Mouse (Mus musculus) layer of hippocampus, adult 18-20 months (tissue): ENCODE results near the gene Mccc1. TPM values are rescaled to one million over a fixed set of nuclear protein-coding genes. Genes with fewer than 3 reads are reported as not detected.

ENCODE experiments used
- DNase-seq, 2 experiments: peaks; one replicate each; pipeline ENCODE4 v3.0.0; 2022; ENCODE audit warnings: low spot score in 2 of 2
- total RNA-seq, 2 experiments: library from RNA; stranded (reverse); gene quantifications; 2 replicates each; pipeline ENCODE4 v1.2.3; 2021

The Mccc1 gene
- total RNA-seq, 2 experiments from 2014 or later = 32.0 to 32.4 TPM

DNA sequence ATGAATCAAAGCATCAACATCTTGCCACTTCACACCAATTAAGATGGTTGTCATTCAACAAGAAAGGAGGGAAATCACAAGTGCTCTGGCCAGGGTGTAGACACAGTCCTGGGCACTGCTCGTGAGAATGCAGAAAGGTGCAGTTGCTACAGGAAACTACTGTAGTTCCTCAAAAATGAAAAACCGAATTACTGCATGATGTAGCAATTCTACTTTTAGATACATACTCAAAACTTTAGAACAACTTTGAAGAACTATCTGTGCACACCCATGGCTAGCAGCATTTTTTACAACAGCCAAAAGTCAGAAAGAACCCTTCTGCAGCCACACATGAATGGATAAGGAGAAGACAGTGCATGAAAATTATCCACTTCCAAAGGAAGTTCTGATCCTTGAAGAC, 34.0 kb downstream of the Mccc1 start:
- DNase-seq = no peak

GRCm38 (mm10) chr3:35964928-35965327, 35.5 kb downstream of the Mccc1 start:
- no peak for DNase-seq

- no peak for DNase-seq
These were observed 36.6 kb downstream of the Mccc1 start for GRCm38 (mm10) chr3:35963921-35964320.

DNA sequence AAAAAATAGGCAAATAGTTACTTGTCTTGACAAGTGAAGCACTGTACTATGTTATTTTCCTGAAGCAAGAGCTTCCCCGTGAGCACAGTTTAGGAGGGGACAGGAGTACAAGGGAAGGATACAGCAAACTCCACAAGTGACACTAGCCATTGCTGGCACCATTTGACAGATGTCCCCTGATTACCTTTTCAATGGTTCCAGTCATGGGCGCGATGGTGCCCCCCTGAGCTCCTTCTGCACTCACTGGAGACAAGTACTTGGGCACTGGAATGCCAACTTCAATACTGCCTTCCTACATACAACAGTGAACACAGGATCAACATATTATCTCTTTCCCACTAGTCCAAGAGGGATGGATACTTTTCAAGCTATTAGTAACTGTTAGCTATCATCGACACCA, 37.1 kb downstream of the Mccc1 start:
- DNase-seq = no peak

DNA sequence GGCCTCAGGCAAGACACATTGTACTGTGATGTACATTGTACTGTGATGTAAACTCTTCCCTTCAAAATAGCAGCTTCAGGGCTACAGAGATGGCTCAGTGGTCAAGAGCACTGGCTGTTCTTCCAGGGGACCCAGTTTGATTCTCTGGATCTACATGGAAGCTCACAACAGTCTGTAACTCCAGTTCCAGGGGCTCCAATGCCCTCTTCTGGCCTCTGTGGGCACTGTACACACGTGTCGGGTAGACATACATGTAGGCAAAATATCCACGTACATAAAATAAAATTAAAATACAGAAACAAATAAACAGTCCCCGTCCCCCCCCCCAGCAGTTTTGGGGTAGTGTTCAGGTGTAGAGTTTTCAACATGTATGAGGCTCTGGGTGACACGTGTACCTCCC, 37.5 kb downstream of the Mccc1 start:
- no peak for DNase-seq

- DNase-seq = no peak
These were observed 43.2 kb downstream of the Mccc1 start for GRCm38 (mm10) chr3:35957230-35957629.

DNA sequence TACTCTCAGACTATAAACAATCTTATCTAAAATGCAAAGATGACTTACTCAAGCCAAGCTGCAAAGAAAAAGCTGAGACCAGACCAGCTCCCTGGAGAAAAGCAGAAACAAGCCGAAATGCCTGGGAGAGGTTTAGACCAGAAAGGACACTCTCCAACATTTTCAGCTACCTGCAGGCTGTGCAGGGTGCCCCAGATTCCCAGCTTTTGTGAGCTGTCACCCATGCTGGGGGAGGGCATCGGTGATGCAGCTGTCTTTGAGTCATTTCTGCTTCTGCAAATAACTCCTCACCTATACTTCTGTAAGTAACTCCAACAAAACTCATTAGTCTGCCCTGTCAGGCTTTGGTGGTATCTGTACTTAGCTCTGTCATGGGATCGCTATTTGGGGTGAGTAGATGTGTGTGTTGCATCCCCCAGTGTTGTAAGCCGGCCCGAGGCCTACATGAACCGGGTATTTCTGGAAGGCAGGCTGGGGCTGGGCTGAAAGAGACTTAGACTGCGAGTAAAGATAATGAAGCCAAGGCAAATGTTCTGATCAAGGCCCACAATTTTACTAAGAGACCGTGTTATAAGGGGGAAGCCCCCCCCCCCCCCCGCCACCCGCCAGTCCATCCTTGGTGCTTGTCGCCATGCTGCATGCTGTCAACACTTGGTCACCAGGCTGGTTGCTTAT, 45.4 kb downstream of the Mccc1 start:
- DNase-seq = no peak

DNA sequence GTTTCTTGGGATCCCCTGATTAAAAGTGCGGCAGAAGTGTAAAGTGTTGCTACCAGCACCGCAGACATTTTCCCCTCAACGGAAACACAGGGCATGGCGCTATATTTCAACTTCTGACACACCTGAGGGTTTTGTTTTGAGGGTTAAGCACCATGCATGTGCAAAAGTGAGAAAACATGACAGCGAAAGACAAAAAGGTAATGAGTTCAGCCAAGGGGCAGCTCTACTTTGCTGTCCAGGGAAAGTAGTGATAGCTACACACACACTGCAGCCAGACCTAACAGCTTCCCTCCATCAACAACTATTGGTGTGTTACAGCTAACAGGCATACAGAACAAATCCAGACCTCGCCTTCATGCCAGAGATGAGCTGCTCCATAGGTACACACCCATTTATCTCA, 46.7 kb downstream of the Mccc1 start:
- no peak for DNase-seq

DNA sequence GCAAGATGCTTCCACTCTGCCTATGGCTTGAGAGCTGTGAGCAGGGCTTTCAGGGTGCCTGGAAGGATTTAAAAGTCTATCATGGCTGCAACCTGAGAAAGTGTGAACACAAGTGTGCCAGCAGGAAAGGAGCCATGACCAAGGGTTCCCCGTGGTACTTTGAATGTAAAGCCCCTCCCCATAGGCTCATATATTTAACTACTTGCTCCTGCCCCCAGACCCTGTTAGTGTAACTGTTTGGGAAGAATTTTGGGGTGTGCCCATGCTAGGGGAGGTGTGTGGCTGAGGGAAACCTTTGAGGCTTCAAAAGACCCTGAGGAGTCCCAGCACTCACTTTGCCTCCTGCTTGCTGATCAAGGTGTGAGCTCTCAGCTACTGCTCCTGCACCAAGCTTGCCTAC, 47.3 kb downstream of the Mccc1 start:
- no peak for DNase-seq

DNA sequence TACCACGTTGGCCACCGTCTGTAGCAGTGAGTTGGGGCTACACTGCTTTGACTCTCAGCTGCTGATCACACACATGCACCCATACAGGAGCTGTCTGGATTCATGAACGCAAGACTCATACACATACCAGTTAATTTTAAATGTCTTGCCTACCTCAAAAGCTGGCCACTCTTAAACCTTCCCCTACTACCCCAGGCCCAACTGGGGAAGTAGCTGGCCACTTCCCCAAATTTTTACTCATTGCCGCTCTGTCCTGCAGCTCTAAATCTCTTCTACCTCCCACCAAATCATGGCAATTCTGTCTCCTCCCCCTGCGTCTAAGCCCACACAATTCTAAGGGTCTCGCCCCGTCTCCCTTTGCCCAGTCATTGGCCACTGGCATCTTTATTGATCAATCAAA, 52.3 kb downstream of the Mccc1 start:
- no peak for DNase-seq

- DNase-seq = no peak
These were observed 59.9 kb downstream of the Mccc1 start for GRCm38 (mm10) chr3:35940520-35941135.

GRCm38 (mm10) chr3:35940047-35940446, 60.4 kb downstream of the Mccc1 start:
- no peak for DNase-seq

DNA sequence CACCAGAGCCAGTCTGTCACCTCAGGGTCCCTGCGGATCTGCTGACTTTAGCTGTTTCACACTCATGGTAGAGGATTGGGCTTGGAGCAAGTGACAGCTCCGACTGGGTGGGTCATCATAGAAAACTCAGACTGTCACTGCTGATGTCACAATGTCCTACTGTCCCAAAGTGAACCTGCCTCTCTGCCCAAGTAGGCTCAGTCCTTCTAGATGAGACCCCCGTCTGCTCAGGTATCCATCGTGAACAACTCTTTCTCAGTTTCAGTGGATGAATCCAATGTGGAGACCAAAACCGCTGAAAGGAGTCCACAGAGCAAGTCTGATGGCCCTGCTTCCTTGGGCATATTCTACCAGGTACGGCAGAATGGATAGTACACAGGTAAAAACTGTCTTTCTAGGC, 63.1 kb downstream of the Mccc1 start, which contains the start of gene Dcun1d1:
Dcun1d1 (minus strand) TSS at position 101 of the 400 bp plus-strand sequence.
- DNase-seq = no peak

- DNase-seq = peak in 1 of 2 experiments; percentile 27
These were observed 67.1 kb downstream of the Mccc1 start for GRCm38 (mm10) chr3:35933405-35933777.

DNA sequence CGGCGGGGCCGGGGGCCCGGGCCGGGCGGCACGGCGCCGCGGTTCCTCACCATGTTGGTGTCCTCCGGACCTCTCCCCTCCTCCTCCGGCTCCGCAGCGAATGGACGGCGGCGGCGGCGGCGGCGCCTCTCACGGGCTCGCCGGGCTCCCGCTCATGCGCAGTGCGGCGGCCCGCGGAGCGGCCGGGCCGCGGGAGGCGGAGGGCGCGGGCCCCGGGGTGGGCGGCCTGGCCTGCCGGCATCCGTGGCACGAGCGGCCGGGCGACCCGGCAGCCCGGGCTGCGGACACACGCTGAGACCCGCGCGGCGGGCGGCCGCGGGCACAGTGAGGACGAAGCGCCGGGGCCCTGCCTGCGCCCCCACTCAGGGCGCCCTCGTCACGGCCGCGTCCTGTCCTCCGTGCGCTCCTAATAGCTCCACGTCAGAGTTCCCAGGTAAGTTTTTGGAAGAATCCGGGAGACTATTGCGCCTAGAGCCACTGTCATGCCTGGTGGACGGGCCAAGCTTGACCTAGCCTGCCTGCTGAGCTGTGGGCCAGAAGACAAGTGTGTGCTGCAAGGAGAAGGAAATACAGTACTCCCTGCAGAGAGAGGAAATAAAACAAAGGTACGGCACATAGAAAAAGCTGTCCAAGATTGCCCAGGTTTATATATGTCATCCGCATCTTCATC, 67.6 kb downstream of the Mccc1 start:
- peak; percentile 70 to 80 for DNase-seq

GRCm38 (mm10) chr3:35931896-35932727, 68.4 kb downstream of the Mccc1 start:
- DNase-seq = peak; percentile 11 to 53

DNA sequence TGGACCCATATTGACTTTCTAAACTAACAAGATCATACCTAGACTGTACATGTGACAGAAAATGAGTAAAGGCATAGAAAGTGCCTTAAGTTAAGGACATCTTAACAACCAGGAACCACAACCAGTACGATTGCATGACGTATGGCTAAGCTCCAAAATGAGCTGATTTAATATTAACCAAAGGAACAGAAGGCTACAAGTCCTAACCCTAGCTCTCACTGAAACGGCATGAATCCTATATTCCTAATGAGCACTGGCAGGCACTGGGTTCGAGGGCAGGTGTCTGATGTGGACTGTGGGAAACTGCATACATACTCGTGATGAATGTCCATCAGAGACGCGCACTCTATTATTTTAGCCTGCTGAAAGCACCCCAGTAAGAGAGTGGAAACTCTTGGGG, 69.1 kb downstream of the Mccc1 start:
- no peak for DNase-seq

DNA sequence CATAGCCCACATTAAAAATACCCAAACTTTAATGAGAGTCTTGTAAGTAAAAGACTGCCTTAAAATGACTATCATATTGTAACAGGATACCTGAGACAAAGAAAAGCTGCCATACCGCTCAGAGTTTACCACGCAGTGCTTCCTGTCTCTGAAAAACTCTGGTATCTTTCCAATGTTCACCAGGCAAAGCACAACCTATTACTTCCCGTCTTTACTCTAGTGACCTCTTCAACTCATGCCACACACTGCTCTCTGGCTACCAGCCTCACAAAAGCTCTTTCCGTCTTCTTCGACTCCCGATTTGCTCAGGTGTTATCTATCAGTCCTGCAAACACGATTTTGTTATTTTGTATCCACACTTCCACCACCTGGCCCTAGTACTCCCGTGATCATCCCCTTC, 70.6 kb downstream of the Mccc1 start:
- DNase-seq = no peak

- DNase-seq = peak in 1 of 2 experiments; percentile 30
These were observed 71.1 kb downstream of the Mccc1 start for GRCm38 (mm10) chr3:35929406-35929805.

DNA sequence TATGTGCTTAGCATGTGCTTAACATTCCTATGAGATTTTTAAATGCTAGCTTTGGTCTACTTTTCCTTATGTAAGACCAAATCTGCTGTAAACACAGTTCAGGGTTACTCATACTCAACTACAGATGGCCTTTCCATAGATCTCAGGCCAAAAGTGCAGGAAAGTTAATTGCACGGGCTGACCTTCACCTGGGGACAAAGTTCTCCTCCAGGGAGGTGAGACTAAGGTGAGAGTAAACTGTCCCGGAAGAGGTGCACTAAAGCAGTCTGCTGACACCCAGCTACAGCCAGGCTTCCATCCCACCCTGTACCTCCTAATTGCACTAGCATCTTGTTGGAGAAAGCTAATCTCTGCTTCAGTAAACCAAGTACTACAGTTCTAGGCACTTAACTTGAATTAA, 74.6 kb downstream of the Mccc1 start:
- no peak for DNase-seq

DNA sequence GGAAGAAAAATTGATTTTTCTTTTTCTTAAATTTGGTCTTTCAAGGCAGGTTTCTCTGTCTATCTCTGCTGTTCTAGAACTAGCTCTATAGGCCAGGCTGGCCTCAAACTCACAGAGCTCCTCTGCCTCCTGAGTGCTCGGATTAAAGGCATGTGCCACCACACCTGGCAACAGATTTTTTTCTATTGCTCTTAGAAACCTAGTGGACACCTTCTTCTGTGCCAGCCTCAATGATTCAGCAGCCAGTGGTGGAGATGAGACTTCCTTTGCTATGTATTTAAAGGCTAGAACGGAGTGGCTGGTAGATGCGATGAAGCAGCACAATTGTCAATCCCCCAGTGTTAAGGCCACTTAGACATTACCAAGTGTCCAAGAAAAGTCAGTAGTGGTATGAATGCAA, 76.5 kb downstream of the Mccc1 start:
- no peak for DNase-seq

DNA sequence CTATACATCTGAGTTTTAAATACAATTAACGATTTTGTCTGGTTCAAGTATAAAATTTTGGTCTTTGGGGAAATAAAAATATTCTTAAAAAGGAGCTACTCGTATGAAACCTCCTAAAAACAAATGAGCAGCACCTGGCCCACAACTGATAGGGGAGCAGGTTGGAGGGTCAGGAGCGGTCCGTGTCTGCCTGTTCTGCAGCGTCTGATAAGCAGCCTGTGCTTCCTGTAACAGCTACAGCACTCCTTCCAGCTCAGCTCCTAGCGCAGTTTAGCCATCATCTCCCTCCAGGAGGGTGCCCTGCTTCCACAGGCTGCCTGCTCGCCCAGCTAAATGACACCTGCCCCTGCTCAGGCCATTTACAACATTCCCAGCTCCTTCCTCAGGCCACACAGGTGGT, 77.0 kb downstream of the Mccc1 start:
- no peak for DNase-seq
